Mouse (Mus musculus) R1 (cell line): ENCODE measurements around the gene Padi4.

ENCODE experiments used
- DNase-seq: peaks from one replicate; pipeline ENCODE4 v3.0.0-alpha.2; 2018; ENCODE audit warnings: low read depth, low spot score

The Padi4 gene

DNA sequence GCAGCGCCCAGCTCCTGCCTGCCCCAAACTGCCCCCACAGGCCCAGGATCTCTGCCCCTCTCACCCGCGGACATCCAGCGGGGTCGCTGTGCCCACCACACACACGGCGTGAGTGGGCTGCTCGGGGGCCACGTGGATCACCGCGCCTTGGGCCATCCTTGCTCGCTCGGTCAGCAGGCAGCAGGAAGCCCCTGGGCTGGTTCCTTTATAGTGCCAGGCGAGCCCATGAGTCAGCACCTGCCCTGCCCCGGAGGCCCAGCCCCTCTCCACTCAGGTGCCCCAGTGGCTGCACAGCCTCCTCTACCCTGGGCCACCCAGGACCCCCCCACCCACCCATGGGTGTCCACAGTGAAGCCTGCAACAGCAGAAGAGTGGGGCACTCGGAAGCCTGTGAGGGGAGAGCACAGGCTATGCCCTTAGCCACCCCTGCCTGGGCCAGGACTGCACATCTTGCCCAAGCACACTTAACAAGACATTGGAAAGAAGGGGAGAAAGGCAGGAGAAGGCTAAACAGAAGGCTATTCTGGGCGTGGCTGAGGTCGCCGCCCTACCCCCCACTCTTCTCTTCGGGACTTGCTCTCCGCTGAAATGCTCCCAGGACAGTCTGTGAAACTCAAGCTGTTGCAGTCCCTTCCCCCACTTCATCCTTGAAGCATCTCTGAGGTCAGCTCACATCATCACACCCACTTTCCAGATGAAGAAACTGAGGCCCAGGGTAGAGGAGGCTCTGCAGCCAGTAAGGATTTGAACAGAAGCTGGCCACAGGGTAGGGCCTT, at the start of gene Padi4:
Gene Padi4 (minus strand): TSS at position 212 of the 776 bp plus-strand sequence.
- peak; percentile 72 for DNase-seq

DNA sequence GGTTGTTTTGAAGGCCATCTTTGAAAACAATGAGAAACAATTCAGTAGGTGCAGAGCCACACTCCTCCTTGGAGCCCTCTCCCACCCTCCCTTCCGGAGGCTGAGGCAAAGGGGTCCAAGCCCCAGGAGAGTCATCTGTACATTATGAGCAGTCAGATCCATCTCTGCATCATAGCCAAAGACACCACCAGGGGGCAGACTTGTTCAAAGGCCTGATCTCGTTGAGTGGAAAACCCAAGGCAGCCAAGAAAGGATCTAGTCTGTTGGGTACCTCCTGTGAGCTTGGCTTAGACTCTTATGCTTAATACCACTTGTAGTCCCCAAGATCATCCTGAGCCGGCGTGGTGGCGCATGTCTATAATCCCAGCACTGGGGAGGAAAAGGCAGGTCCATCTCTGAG, 48.0 kb upstream of the Padi4 start:
- DNase-seq: no peak

DNA sequence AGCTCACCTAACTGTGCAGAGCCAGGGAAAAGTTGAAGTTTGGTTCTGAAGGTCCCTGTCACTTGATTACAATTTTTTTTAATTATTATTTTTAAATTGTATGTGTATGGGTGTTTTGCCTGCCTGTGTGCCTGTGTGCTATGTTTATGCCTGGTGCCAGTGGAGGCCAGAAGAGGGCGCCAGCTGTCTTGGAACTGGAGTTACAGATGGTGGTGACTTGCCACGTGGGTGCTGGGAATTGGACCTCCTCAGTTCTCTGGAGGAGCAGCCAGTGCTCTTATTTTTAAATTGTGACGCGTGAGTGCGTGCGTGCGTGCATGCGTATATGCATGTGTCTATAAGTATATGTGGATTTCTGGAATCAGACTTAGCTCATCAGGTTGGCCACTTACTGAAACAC, 43.4 kb upstream of the Padi4 start:
- DNase-seq: no peak

DNA sequence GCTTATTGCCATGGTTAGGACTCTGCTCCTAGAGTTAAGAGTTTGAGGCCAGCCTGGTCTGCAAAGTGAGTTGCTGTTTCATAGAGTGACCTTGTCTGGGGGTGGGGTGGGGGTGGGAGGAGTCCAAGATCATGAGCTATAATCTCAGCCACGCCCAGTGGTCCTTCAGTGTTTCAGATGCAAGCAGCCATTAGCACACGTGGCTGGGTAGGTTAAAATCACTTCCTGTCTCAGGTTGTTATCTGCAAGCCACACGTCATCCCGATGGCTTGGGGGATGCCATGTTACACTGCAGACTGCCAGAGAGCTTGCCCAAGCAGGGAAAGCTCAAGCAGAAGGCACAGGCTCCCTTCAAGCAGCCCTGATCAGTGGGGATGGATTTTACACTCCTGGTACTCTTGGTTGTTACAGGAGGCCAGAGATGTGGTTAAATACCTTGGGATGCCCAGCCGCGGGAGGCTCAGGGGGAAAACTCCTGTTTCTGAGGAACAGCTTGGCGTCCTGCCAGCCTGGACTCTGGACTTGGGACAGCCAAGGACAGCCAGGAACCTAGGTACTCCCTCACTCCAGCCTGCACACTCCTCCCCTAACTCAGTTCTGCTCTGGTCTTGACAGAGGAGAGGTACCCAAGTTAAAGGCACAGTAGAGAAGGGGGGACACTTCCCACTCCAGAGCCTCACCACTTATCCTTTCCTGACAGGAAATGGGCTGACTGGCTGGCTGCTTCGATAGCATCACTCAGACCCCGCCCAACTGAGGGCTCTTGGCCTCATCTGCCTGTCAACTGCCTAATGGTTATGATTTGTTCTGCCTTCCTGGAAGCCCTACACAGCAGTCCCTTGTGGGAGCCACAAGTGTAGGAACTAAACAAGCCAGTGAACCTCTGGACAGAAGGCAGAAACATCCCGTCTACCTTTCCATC, 42.2 kb upstream of the Padi4 start:
- peak; percentile 13 for DNase-seq

DNA sequence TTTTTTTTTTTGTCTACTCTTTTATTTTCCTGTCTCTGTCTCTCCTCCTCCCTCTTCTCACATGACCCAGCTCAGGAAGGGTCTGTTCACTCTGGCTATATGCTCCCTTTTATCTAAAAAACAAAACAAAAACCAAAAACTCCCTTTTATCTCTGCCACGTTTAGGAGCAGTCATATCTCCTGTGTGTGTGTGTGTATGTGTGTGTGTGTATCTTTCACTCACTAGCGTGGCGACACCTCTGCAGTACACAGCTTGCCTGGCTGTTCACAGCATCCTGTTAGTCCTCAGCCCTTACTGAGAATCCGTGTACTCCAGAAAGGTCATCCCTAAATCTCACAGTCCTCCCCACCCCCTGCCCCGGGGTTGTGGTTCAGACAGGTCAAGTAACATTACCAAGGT, 41.5 kb upstream of the Padi4 start:
- DNase-seq: no peak

DNA sequence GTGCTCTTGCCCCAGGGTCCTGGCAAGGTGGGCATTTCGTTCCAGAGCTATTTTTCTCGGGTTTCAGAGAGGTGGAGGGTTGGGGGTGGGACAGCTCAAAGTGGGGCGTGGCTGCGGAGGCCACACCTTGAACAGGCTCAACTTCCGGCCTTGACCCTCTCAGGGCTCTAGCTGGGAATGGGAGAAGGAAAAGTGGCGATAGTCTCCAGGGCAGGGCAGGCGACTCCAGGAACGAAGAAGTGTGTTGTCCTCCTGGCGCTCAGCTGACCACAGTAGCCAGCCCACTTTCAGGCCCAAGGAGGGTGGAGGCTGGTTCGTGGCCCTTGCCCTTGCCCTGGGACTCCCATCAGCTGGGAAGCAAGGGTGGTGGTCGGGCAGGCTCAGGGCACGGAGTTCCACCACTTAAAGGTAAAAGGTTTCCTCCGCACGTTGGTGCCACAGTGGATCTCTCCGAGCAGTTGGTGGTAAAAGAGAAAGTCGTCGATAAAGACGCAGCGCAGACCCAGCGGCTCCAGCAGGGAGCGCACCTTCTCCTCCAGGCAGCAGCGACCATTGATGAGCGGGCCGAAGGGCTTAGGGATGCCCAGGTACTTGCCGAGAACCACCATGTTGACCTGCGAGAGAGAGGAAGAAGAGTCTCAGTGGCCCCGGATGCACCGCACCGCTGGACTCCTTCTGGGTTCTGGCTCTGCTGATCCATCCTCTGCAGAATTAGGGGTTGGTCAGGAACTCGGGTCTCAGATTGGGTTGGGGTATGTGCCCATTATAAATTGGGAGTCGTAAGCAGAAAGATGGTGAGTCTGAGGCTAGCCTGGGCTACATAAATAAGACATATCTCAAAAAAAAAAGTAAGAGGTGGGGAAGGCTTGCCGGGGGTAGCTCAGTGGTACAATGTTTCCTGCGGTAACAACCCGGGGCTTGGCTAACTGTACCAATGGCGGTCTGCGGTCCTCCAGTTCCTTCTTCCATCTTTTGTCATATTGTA, 40.5 kb upstream of the Padi4 start:
- peak; percentile 48 for DNase-seq

DNA sequence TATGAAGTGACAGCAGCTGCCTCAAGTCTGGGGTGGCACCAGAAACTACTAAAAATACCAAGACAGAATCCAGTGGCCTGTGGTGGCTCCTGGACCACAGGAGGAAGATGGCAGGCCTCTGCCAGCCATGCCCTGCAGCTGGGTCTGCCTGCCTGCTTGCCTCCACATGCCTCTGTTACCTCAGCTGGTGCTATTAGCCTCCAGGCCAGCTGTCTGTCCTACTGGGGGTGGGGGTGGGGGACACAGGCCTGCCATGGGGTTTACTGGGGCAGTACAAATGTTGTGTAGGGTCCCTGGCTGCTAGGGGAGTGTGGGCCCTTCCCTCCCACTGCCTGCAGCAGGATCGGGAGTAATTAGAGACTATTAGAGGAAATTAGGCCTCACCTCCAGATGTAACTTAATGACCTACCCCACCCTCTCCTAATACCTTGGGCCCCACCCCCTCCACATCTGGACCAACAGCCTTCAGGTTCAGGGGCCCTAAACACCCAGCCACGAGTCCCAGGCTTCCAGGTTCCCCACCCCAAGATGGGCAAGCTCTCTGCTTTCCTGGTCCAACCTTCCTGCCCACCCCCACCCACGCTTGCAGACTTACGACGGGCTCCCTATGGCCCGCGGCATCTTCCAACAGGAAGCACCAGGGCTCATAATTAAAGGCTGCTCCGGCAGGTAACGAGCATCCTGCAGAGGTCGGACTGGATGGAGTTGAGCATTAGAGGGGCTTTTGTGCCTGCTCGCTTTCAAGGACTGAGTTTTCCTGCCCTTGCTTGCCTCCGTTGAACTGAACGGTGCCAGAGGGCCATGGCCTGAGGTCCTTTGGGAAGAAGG, 39.5 kb upstream of the Padi4 start:
- DNase-seq: no peak

DNA sequence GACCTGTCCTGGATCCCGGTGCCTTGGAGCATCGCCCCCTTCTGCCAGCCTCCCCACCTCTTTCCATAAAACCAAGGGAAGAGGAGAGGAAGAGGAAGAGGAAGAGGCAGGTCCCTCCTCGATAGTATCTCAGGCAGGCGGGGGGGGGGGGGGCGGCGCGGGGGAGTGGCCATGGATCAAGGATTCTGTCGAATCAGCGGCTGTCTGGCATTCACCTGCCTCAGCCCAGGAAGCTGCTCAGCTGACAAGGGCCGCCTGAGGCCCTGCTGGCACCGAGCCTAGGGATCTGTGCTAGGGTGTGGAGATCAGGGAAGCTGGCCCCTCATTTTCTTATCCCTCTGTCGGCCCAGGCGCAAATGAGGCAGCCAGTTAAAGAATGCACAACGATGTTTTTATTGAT, 38.6 kb upstream of the Padi4 start:
- peak; percentile 23 for DNase-seq

DNA sequence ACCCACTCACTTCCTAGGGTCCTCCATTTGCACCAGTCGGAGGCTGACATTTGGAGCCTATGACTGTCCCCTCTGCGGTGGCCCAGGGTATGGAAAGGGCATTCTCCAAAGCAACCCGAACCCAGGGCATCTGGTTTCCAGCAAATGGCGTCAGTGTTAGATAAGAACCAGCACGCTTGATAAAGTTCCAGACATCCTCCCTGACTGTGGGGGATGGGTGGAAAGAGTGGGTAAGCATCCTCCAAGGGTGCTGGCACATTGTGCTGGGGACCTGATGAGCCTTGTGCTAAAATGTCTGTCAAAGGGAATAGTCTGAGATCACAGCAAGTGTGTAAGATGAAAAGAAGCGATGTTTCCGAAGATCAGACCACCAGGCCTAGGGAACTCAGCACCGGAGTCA, 38.2 kb upstream of the Padi4 start:
- DNase-seq: no peak

DNA sequence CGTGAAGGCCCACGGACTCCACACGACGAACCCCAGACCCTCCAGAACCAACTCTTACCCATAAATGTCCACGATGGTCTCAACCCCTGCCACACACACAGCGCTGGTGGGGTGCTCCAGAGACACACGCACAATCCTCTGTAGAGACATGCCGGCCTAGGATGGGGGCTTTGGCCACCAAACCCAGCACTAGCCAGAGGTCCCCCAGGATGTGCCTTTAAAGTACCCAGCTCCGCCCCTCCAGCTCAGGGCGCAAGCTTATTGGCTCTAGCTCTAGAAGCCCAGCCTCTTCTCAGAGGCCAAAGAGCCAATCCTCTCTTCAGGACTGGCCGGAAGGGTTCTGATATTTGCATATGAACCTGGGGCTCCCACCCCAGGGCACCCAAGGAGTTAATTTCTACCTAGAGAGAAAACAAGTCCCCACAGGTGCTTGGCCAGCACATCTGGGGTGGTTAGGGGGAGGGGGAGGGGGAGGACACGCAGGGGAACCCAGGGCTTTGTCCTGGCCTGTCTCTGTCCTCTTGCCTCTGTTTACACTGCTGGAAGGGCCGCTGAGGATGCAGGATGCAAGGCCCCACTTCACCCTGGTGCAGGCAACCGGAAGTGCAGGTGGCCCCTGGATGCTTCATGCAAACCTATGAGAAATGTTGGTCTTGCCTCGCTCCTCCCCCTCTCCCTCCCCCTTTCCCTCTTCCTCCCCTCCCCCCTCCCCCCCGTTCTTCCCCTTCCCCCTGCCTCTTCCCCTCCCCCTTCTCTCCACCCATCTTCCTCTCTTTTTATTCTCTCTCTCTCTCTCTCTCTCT, 36.6 kb upstream of the Padi4 start, which contains the start of gene Padi3:
Gene Padi3 (minus strand): TSS at position 191 of the 803 bp plus-strand sequence.
- peak; percentile 59 for DNase-seq

DNA sequence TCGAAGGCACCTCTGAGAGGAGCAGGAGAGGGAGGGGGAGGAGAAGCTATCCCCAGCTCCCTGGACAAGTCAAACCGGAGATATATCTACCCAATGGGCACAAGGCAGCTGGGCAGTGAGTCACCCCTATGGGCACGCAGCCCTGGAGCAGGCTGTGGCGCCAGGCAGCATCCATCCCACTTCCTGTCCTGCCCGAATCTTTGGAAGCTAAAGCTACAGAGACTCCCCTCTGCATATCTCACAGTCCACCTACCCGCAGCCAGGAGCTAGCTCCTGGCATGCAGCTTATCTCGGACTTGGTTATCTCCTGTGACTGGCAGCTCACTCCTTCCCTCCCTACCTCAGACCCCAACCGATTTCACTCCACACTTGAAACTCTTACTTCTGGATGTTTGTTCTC, 35.1 kb upstream of the Padi4 start:
- DNase-seq: no peak

DNA sequence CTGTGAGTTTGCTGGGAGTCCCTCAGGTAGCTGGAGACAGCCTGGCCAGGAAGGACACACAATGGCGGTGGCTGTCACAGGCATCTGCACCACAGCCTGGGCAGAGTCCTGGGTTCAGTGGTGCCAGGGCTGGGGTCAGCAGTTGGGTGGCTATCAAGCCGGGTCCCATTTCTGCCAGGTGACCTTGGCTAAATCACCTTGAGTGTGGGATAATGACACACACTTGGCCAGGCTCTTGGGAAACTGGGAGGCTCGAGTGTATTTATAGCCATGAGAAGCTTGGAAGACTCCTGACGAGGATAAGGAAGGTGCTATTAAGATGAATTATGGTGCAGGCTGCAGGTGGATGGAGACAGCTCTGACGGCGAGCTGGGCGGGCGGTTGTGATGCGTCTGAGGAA, 30.6 kb upstream of the Padi4 start:
- no peak for DNase-seq

DNA sequence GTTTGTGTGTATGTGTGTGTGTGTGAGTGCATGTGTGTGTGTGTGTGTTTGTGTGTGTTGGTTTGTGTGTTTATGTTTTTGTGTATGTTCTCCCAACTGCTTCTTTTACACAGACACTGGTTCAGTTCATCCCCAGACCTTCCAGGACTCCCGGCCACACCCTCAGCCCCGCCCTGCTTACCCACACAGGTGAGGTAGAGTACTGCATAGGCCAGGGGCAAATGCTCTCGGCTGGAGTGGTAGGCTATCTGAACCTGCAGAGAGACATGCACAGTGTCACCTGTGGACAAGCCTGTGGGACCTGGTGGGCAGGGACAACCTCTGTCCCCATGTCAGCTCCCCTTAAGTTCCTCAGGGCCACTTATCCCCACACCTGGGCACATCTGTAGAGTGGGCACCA, 27.3 kb upstream of the Padi4 start:
- DNase-seq: no peak

DNA sequence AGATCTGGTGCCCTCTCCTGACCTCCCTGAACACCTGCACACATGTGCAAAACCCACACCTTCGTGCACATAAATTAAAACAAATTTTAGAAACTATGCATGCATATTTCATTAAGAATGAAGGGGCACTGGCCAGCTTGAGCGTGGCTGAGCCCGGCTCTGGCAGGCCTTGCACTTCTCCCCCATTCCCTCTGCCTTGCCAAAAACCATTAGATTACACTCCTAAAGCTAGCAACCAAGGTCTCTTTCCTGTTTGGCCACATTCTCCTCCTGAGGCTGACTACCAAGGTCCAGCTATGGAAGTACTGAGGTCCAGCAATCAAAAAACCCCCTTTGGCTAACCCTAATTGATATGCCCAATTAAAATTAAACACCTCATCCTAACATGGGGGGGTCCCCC, 22.8 kb upstream of the Padi4 start:
- DNase-seq: no peak

DNA sequence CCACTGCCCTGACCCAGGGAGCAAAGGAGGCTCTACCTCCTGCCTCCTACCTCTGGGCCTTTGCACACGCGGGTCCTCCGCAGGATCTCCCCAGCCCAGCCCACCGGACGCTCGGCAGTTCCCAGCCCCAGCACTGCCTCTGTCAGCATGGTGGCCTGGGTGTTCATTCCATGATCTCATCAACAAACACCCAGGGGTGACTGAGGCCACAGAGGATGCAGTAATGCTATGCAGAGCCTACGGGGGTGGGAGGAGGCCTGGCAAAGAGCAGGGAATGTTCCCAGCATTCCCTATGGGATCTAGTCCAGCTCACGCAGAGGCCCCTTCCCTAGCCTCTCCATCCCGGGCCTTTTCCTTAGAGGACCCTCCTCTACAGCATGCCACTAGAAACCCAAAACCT, 20.6 kb upstream of the Padi4 start:
- no peak for DNase-seq

DNA sequence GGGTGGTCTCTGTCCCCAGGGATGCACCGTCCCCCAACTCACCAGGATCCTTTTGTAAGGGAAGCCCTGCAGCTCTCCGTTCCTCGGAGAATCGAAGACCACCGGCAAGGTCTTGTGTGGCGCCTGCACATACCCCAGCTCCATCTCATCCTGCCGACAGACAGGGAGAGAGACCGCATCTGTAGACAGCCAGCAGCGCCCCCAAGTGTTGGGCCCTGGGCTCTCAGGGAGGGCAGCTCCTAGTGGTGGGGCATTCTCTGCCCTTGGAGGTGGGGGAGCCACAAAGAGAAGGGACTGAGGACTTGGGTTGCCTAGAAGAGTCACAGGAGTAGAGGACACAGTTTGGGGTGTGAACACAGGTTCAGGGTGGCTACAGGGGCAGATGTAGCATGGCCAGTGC, 19.8 kb upstream of the Padi4 start:
- no peak for DNase-seq

DNA sequence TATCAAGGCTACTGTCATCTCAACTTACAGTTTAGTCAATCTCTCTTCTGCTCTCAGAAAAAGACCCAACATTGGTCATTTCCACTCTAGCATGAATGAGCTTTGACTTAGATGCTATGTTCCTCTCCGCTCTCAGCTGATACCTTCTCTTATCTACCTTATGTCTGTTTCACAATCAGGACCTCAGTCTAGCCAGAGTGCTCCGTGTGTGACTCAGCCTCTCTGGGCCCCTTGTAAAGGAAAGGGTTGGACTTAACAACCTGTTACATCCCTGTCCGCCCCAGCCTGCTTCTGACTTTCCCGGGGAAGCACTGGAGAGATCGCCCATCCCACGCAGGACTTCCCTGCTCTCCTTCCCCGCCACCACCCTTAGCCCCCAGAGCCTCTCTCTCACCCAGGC, 18.5 kb upstream of the Padi4 start:
- no peak for DNase-seq

DNA sequence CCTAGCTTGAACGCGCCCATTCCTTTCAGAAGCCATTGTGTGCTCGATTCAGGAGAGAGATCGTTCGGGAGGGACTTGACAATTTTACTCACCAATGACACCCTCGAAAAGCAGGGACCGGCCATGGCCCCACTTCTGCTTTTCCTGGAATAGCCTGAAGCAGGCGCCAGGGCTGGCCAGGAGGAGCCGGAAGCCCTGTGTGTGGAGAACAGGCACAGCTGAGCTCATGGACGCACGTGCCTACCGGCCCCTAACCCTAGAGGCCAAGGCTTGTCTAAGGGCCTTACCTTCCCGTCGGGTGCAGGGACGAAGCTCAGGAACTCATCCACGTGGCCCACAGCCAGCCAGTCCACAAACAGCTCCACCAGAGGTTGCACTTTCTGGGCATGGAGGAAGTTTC, 17.0 kb upstream of the Padi4 start:
- no peak for DNase-seq

DNA sequence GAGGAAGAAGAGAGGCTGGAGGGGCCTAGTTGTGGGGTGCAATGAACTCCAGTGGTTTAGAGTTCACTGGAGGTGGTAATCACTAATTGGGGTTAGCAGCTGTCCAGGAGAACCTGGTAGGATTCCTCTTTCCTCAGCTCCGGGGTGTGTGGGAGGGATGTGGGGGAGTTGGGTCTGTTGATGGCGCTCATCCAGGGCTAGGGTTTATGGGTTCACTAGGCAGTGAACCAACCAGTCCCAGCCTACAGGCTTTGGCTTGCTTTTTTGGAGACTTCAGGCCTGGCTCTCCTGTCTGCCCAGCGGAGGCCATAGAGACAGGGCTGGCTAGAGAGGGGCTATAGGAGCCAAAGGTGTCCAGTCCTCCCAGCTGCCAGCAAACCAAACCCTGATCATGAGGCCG, 15.9 kb upstream of the Padi4 start:
- DNase-seq: no peak

DNA sequence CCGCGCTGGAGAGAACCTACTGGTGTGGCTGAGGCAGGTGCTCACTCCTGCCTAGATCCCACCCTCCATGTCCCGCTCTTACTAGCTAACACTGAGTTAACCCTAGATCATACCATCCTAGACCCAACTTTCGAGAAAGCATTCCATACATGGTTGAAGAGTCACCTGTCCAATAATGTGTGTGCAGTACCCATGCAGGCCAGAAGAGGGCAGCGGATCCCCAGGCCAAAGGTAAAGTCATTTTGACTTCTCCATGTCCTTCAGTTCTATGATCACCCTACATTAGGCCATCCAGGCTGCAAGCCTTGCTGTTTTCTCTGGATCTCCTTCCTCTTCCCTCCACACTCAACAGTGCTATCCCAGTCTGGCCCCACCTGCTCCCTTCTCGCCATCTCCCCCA, 14.9 kb upstream of the Padi4 start:
- peak; percentile 75 for DNase-seq
